Mouse (Mus musculus): ENCODE measurements around the gene Slc9a1. TPM values are rescaled to one million over a fixed set of nuclear protein-coding genes. Genes with fewer than 3 reads are reported as not detected.

The Slc9a1 gene
- total and polyA plus RNA-seq, 3 experiments: 17.0 to 21.5 (median 17.4) TPM

DNA sequence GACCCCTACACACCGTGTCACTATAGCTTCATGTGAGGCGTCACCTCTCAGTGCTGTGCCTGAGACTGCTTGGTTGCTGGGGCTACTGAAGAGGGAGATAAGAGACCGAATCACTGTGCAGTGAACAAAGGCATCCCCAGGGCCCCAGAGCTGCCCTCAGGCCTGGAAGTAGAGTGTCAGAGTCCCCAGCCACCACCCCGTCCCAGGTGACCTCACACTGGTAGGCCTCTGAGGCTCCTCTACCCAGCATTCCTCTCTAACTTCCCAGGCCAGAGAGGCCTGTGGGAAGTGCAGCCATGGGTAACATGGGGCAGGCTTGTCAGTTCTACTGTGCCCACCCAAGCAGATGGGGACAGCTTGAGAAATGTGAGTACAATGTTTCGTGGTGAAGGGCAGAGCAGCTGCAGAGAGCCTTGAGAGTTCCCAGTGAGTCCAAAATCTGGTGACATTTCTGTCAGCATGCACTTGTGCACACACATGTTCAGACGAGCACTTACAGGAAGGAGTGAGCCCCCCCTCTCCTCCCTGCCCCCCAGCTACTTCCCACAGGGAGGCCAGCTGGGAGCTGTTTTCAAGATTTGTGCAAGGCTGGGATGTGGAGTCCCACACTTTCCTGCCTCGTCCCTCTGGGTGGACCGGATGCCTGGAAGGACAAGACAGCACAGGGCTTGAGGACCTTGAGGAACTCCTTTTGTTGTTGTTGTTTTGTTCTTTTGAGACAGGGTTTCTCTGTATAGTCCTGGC lies 37.0 kb downstream of the Slc9a1 start:
- H3K36me3 ChIP-seq (ENCODE audit: control insufficient read depth, insufficient read depth, low read length): no peaks in the 10 kb centered on the region
- peak overlapping the region; percentile 15; the same call in 1 of the 2 replicates for H3K27ac ChIP-seq
- H3K4me1 ChIP-seq (ENCODE audit: control insufficient read depth, insufficient read depth, low read length): peaks cover 18% of the 10 kb centered on the region
- H3K4me3 ChIP-seq: no peak overlapping the region
- intact Hi-C loops (cut with DNase I): no loop called here
- H3K27me3 ChIP-seq (ENCODE audit: control insufficient read depth, insufficient read depth, low read length): no peaks in the 10 kb centered on the region
- no peak overlapping the region for H3K9ac ChIP-seq (ENCODE audit: low read depth, low read length)
- DNase-seq: peak in 1 of 2 experiments; percentile 26
- H3K79me2 ChIP-seq (replicated peaks; ENCODE audit: control insufficient read depth, insufficient read depth, low read length): no peaks in the 10 kb centered on the region; the same call in 1 of the 2 replicates
- 59% methylated on average over 8 of the region's 8 CpGs for WGBS
- TF ChIP-seq CTCF (IDR thresholded peaks at IDR 0.05): no peak
- no peak for TF ChIP-seq POLR2A (IDR thresholded peaks at IDR 0.05; ENCODE audit: insufficient read depth, low read depth, low read length)
- no peak for TF ChIP-seq EP300 (IDR thresholded peaks at IDR 0.05; ENCODE audit: insufficient read depth, low read depth, low read length)

DNA sequence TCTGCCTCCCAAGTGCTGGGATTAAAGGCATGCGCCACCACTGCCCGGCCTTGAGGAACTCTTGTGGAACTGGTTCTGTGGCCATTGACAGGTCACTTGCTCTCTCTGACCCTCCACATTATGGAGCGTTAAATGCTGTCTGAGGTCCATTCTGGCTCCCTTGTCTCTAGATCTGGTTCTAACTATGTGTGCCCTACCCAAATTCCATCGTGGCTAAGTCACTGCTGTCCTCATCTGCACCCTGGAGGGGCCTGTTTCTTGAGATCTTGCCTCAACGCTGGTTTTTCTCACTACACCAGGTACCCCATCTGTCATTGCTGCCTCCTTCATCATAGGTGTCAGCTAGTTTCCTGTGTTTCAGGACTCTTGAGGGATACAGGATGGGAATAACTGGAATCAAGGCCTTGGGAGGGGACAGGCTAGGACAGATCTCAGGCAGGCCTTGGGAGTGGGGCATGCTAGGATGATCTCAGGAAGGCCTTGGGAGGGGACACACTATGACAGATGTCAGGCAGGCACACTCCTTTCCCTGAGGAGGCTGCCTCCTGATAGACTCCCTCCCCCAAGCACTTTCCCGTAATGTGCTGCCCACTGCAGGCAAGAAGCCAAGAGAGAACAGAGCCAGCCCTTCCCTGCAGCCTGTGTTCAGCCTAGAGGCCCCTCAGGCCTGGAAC lies 37.7 kb downstream of the Slc9a1 start:
- H3K4me3 ChIP-seq: no peak overlapping the region
- peaks cover 18% of the 10 kb centered on the region for H3K4me1 ChIP-seq (ENCODE audit: control insufficient read depth, insufficient read depth, low read length)
- no peaks in the 10 kb centered on the region for H3K36me3 ChIP-seq (ENCODE audit: control insufficient read depth, insufficient read depth, low read length)
- H3K27me3 ChIP-seq (ENCODE audit: control insufficient read depth, insufficient read depth, low read length): no peaks in the 10 kb centered on the region
- peaks cover 2% of the 10 kb centered on the region; the same call in 1 of the 2 replicates for H3K79me2 ChIP-seq (replicated peaks; ENCODE audit: control insufficient read depth, insufficient read depth, low read length)
- no peak overlapping the region for H3K9ac ChIP-seq (ENCODE audit: low read depth, low read length)
- intact Hi-C loops (cut with DNase I): no loop called here
- peak overlapping the region; percentile 16 for H3K27ac ChIP-seq
- TF ChIP-seq EP300 (IDR thresholded peaks at IDR 0.05; ENCODE audit: insufficient read depth, low read depth, low read length) (no peak), POLR2A (IDR thresholded peaks at IDR 0.05; ENCODE audit: insufficient read depth, low read depth, low read length) (no peak), CTCF (IDR thresholded peaks at IDR 0.05) (no peak)
- WGBS: 46% methylated on average over 6 of the region's 6 CpGs
- peak in 1 of 2 experiments; percentile 39 for DNase-seq

DNA sequence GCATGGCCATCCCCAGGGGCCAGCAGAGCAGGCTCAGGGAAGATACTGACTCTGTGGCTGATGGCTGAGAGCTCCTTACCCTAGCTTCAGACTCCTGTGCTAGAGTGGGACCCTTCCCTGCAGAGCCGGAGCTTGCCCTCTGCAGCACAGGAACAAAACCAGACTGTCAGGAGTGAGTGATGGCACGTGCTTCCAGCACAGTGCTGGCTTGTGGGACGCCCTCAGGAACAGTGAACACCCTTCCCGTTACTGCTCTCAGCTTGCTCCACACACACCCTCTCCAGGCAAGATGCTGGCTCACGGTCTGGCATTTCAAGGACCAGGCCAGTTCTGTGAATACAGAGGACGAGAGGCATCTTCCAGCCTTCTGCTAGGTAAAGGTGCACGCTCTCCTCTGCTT lies 38.5 kb downstream of the Slc9a1 start:
- Histone ChIP-seq H3K27me3 (ENCODE audit: control insufficient read depth, insufficient read depth, low read length) (no peaks in the 10 kb centered on the region), H3K9ac (ENCODE audit: low read depth, low read length) (no peak overlapping the region), H3K36me3 (ENCODE audit: control insufficient read depth, insufficient read depth, low read length) (no peaks in the 10 kb centered on the region), H3K79me2 (replicated peaks; ENCODE audit: control insufficient read depth, insufficient read depth, low read length) (peaks cover 2% of the 10 kb centered on the region; the same call in 1 of the 2 replicates), H3K4me3 (no peak overlapping the region), H3K4me1 (ENCODE audit: control insufficient read depth, insufficient read depth, low read length) (peaks cover 18% of the 10 kb centered on the region), H3K27ac (peak overlapping the region; percentile 16; the same call in 1 of the 2 replicates)
- no peak for DNase-seq
- intact Hi-C loops (cut with DNase I): no loop called here
- 42% methylated on average over 7 of the region's 7 CpGs for WGBS
- no peak for TF ChIP-seq EP300 (IDR thresholded peaks at IDR 0.05; ENCODE audit: insufficient read depth, low read depth, low read length)

DNA sequence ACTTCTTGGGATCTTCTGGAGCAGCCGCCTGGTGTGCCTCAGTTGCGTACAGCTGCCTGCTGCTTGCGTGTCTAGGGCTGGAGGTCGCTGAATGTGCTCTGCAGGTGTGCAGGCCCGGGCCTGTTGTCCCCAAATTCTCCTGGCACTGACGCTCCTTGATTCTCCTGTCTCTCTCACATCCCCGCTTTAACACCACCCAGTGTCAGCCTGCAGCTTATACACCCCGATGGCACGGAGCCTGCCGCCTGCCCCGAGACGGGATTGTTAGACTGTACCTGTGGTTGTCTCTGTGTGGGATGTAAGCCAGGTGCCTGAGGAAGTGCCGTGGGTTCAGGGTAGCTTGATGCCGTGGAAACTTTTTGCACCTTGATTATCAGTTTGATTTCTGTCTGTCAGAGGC lies 41.5 kb downstream of the Slc9a1 start:
- peaks cover 2% of the 10 kb centered on the region; the same call in 1 of the 2 replicates for H3K79me2 ChIP-seq (replicated peaks; ENCODE audit: control insufficient read depth, insufficient read depth, low read length)
- H3K4me1 ChIP-seq (ENCODE audit: control insufficient read depth, insufficient read depth, low read length): peaks cover 18% of the 10 kb centered on the region
- no peaks in the 10 kb centered on the region for H3K36me3 ChIP-seq (ENCODE audit: control insufficient read depth, insufficient read depth, low read length)
- 88% methylated on average over 14 of the region's 14 CpGs for WGBS
- no peak overlapping the region for H3K4me3 ChIP-seq
- intact Hi-C loops (cut with DNase I): no loop called here
- no peaks in the 10 kb centered on the region for H3K27me3 ChIP-seq (ENCODE audit: control insufficient read depth, insufficient read depth, low read length)
- no peak for TF ChIP-seq EP300 (IDR thresholded peaks at IDR 0.05; ENCODE audit: insufficient read depth, low read depth, low read length)
- TF ChIP-seq POLR2A (IDR thresholded peaks at IDR 0.05; ENCODE audit: insufficient read depth, low read depth, low read length): no peak
- H3K27ac ChIP-seq: no peak overlapping the region
- H3K9ac ChIP-seq (ENCODE audit: low read depth, low read length): no peak overlapping the region
- no peak for DNase-seq

DNA sequence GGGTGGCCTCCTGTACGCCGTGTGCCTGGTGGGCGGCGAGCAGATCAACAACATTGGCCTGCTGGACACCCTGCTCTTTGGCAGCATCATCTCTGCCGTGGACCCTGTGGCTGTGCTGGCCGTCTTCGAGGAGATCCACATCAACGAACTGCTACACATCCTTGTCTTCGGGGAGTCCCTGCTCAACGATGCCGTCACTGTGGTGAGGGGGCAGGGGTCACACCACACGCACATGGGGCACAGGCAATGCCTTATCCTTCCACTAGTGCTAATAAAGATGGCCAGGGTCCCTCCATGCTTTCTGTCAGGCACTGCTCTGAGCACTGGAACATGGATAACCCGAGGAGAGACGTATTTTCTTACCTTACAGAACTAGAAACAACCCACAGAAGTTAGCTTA lies 42.6 kb downstream of the Slc9a1 start:
- Histone ChIP-seq H3K4me1 (ENCODE audit: control insufficient read depth, insufficient read depth, low read length) (peaks cover 13% of the 10 kb centered on the region), H3K27ac (no peak overlapping the region), H3K36me3 (ENCODE audit: control insufficient read depth, insufficient read depth, low read length) (no peaks in the 10 kb centered on the region), H3K27me3 (ENCODE audit: control insufficient read depth, insufficient read depth, low read length) (no peaks in the 10 kb centered on the region), H3K79me2 (replicated peaks; ENCODE audit: control insufficient read depth, insufficient read depth, low read length) (peaks cover 2% of the 10 kb centered on the region; the same call in 1 of the 2 replicates), H3K9ac (ENCODE audit: low read depth, low read length) (no peak overlapping the region), H3K4me3 (no peak overlapping the region)
- TF ChIP-seq POLR2A (IDR thresholded peaks at IDR 0.05; ENCODE audit: insufficient read depth, low read depth, low read length) (no peak), EP300 (IDR thresholded peaks at IDR 0.05; ENCODE audit: insufficient read depth, low read depth, low read length) (no peak)
- WGBS: 81% methylated on average over 14 of the region's 14 CpGs
- DNase-seq: no peak
- intact Hi-C loops (cut with DNase I): no loop called here
